Mouse (Mus musculus) intestine, postnatal 0 days (tissue): ENCODE measurements around the gene Vmn1r60. TPM values are rescaled to one million over a fixed set of nuclear protein-coding genes. Genes with fewer than 3 reads are reported as not detected.
"Not testable (repeated sequence)": the region's sequence is repeated elsewhere in the genome, so short reads cannot be mapped to it uniquely, and the experiment has no call there.

Experiments
- ATAC-seq: fragments of 200-750 bp; cut with Nextera tagmentation; 2 replicates; pipeline ENCODE4 v1.8.0; 2017; ENCODE audit warnings: mild to moderate bottlenecking, moderate TSS enrichment, moderate library complexity
- H3K27ac ChIP-seq: fragments of 300-500 bp; sonication (generic); 2 replicates; pipeline ENCODE4 v1.5.1; 2014; ENCODE audit warnings: mild to moderate bottlenecking, low read depth, low read length, moderate library complexity
- H3K27me3 ChIP-seq: fragments of 300-500 bp; sonication (generic); replicated peaks from 2 replicates; pipeline ENCODE4 v1.6.1; 2014; ENCODE audit warnings: low read length, mixed read lengths; ENCODE audit not compliant: control insufficient read depth, insufficient read depth
- H3K36me3 ChIP-seq: fragments of 300-500 bp; sonication (generic); 2 replicates; pipeline ENCODE4 v1.6.1; 2014; ENCODE audit warnings: mild to moderate bottlenecking, moderate library complexity; ENCODE audit not compliant: control insufficient read depth, insufficient read depth
- H3K4me1 ChIP-seq: fragments of 300-500 bp; sonication (generic); replicated peaks from 2 replicates; pipeline ENCODE4 v1.6.1; 2014; ENCODE audit warnings: antibody characterized with exemption, low read length, mixed read lengths; ENCODE audit not compliant: control insufficient read depth, insufficient read depth
- H3K4me2 ChIP-seq: fragments of 300-500 bp; sonication (generic); replicated peaks from 2 replicates; pipeline ENCODE4 v1.6.1; 2014; ENCODE audit warnings: low read depth, mild to moderate bottlenecking, moderate library complexity
- H3K4me3 ChIP-seq: fragments of 300-500 bp; sonication (generic); 2 replicates; pipeline ENCODE4 v1.5.1; 2014; ENCODE audit warnings: low read depth, low read length
- H3K9ac ChIP-seq: fragments of 300-500 bp; sonication (generic); 2 replicates; pipeline ENCODE4 v1.6.1; 2014; ENCODE audit warnings: mild to moderate bottlenecking, low read depth, low read length
- H3K9me3 ChIP-seq: fragments of 300-500 bp; sonication (generic); 2 replicates; pipeline ENCODE4 v1.6.1; 2016; ENCODE audit warnings: mixed run types; ENCODE audit not compliant: control insufficient read depth
- WGBS: fragments of 180-500 bp; shearing (Covaris S2); extraction: QIAGEN DNeasy Blood & Tissue Kit; methylation state at CpG from one replicate; pipeline ENCODE4 v1.1.7; 2014; 5-methylcytosine and 5-hydroxymethylcytosine counted together
- polyA plus RNA-seq: library from polyadenylated mRNA; unstranded; fragments of >200 nt; fragmentation: Nextera tagmentation; extraction: Ambion mirVana; gene quantifications from 2 replicates; pipeline ENCODE4 v1.2.1, GENCODE M21; 2015

Gene Vmn1r60
- not detected in 2 replicates for polyA plus RNA-seq

GRCm38 (mm10) chr7:5547217-5547616, at the start of gene Vmn1r60:
Gene Vmn1r60, minus strand, starts transcription at chr7:5547317.
- not testable (repeated sequence) for H3K4me1 ChIP-seq, ATAC-seq, H3K9me3 ChIP-seq, H3K27me3 ChIP-seq, H3K9ac ChIP-seq, H3K4me3 ChIP-seq, H3K36me3 ChIP-seq, H3K4me2 ChIP-seq, H3K27ac ChIP-seq
- 89% methylated on average over 1 of the region's 1 CpGs for WGBS

DNA sequence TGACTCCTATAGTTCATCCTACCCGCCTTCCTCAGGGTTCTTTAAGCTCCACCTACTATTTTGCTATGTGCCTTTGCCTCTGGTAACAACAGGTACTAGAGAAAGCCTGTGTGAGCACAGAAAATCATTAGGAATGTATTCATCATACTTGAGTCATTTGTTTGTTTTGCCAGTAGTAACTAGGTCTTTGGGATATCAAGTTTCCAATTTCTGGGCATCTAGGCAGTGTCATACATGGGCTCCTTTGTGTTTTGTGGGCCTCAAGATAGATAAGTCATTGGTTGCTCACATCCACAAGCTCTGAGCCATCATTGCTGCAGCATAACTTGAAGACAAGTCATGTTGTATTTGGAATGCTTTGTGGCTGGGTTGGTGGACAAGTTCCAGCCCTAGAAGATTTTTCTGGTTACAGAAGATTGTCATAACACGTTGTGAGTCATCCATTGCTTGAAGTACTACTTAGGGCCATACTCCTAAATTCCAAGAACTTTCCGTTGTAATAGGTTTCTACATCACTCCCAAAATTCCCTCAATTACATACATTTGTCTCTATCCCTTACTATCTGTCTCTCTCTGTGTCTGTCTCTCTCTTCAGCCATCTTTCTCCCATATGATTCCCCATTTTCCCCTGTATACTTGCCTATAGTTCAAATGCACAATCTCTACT, 6.2 kb downstream of the Vmn1r60 start:
- not testable (repeated sequence) for H3K4me3 ChIP-seq, H3K27ac ChIP-seq, H3K36me3 ChIP-seq, H3K4me1 ChIP-seq, H3K9me3 ChIP-seq, H3K27me3 ChIP-seq, ATAC-seq, H3K9ac ChIP-seq, H3K4me2 ChIP-seq
- 45% methylated on average over 3 of the region's 3 CpGs for WGBS

GRCm38 (mm10) chr7:5493856-5494255, 53.3 kb downstream of the Vmn1r60 start, which contains the start of gene Vmn2r28:
Gene Vmn2r28, minus strand, starts transcription at chr7:5493956.
- H3K36me3 ChIP-seq, ATAC-seq: not testable (repeated sequence)

More at GRCm38 (mm10) chr7:5493856-5494255, 53.3 kb downstream of the Vmn1r60 start, which contains the start of gene Vmn2r28:
- H3K4me1 ChIP-seq, H3K4me2 ChIP-seq, H3K27me3 ChIP-seq, H3K27ac ChIP-seq, H3K4me3 ChIP-seq, H3K9ac ChIP-seq, H3K9me3 ChIP-seq: not testable (repeated sequence)

Other genes starting within 250 kb of the Vmn1r60 start
- gene Gm5065, start 196.8 kb downstream of the Vmn1r60 start, polyA plus RNA-seq, result not detected in 2 replicates
- not detected in 2 replicates for gene Nlrp2, start 196.3 kb downstream of the Vmn1r60 start, polyA plus RNA-seq
- not detected in 2 replicates for gene Vmn1r58, start 133.9 kb downstream of the Vmn1r60 start, polyA plus RNA-seq
- gene Vmn1r59, start 90.5 kb downstream of the Vmn1r60 start, polyA plus RNA-seq, result not detected in 2 replicates
- gene Vmn2r28, start 53.4 kb downstream of the Vmn1r60 start, polyA plus RNA-seq, result not detected in 2 replicates
- not detected in 2 replicates for gene Vmn1r61, start 66.0 kb upstream of the Vmn1r60 start, polyA plus RNA-seq
- not detected in 2 replicates for gene Vmn1r62, start 126.3 kb upstream of the Vmn1r60 start, polyA plus RNA-seq